Mouse (Mus musculus): ENCODE measurements around the gene Gm17304.

DNA sequence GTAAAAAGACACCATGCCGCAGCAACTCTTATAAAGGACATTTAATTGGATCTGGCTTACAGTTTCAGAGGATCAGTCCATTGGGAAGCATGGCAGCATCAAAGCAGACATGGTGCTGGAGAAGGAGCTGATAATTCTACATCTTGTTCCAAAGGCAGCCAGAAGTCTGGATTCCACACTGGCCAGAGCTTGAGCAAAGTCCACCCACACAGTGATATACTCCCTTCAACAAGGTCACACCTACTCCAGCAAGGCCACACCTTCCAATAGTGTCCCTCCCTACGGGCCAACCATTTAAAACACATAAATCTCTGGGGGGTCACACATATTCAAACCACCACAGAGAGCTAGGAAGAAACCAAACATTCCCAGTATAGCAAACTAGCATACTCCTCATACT lies 3.3 kb downstream of the Gm17304 start:
- TF ChIP-seq CTCF (IDR thresholded peaks at IDR 0.05; ENCODE audit: extremely low read depth, insufficient read depth, low read length) (no peak), POLR2A (IDR thresholded peaks at IDR 0.05; ENCODE audit: extremely low read depth, insufficient read depth, low read length) (no peak)
